Mouse (Mus musculus): Measurements from ENCODE around the gene Slc25a1. TPM values are rescaled to one million over a fixed set of nuclear protein-coding genes. Genes with fewer than 3 reads are reported as not detected.

Slc25a1 gene
- polyA plus RNA-seq, 1 experiment, result 99.4 TPM

- no peak overlapping the region for H3K4me3 ChIP-seq (ENCODE audit: low read depth, low read length)
- H3K36me3 ChIP-seq (ENCODE audit: control insufficient read depth, insufficient read depth, low read length, poor library complexity, severe bottlenecking), result no peaks in the 10 kb centered on the region
- no peaks in the 10 kb centered on the region for H3K4me1 ChIP-seq (ENCODE audit: control insufficient read depth, insufficient read depth, low read length)
- H3K9me3 ChIP-seq (replicated peaks; ENCODE audit: control insufficient read depth, insufficient read depth, low read length, poor library complexity, severe bottlenecking), result no peaks in the 10 kb centered on the region
- no peaks in the 10 kb centered on the region for H3K27me3 ChIP-seq (ENCODE audit: control insufficient read depth, insufficient read depth, low read length, poor library complexity, severe bottlenecking)
- no peak overlapping the region for H3K27ac ChIP-seq (ENCODE audit: insufficient read depth, low read length)
- H3K9ac ChIP-seq (ENCODE audit: low read depth, poor library complexity, severe bottlenecking), result no peak overlapping the region
- TF ChIP-seq CTCF (IDR thresholded peaks at IDR 0.05; ENCODE audit: low read depth, low read length), result no peak
- no peak for TF ChIP-seq EP300 (IDR thresholded peaks at IDR 0.05; ENCODE audit: insufficient read depth, low read depth, low read length)
- no peak for TF ChIP-seq POLR2A (IDR thresholded peaks at IDR 0.05; ENCODE audit: insufficient read depth, low read length)
These were observed 8.8 kb upstream of the Slc25a1 start for GRCm38 (mm10) chr16:17936776-17937175.

GRCm38 (mm10) chr16:17934445-17934910 lies 6.5 kb upstream of the Slc25a1 start:
- Histone ChIP-seq H3K9me3 (replicated peaks; ENCODE audit: control insufficient read depth, insufficient read depth, low read length, poor library complexity, severe bottlenecking) (no peaks in the 10 kb centered on the region), H3K36me3 (ENCODE audit: control insufficient read depth, insufficient read depth, low read length, poor library complexity, severe bottlenecking) (no peaks in the 10 kb centered on the region), H3K4me3 (ENCODE audit: low read depth, low read length) (no peak overlapping the region), H3K27me3 (ENCODE audit: control insufficient read depth, insufficient read depth, low read length, poor library complexity, severe bottlenecking) (no peaks in the 10 kb centered on the region), H3K27ac (ENCODE audit: insufficient read depth, low read length) (no peak overlapping the region), H3K4me1 (ENCODE audit: control insufficient read depth, insufficient read depth, low read length) (peaks cover 3% of the 10 kb centered on the region), H3K9ac (ENCODE audit: low read depth, poor library complexity, severe bottlenecking) (no peak overlapping the region)
- no peak for TF ChIP-seq CTCF (IDR thresholded peaks at IDR 0.05; ENCODE audit: low read depth, low read length)
- TF ChIP-seq POLR2A (IDR thresholded peaks at IDR 0.05; ENCODE audit: insufficient read depth, low read length), result no peak
- TF ChIP-seq EP300 (IDR thresholded peaks at IDR 0.05; ENCODE audit: insufficient read depth, low read depth, low read length), result no peak

GRCm38 (mm10) chr16:17933594-17934444 lies 5.8 kb upstream of the Slc25a1 start:
- Histone ChIP-seq H3K36me3 (ENCODE audit: control insufficient read depth, insufficient read depth, low read length, poor library complexity, severe bottlenecking) (no peaks in the 10 kb centered on the region), H3K4me3 (ENCODE audit: low read depth, low read length) (no peak overlapping the region), H3K27ac (ENCODE audit: insufficient read depth, low read length) (no peak overlapping the region), H3K9me3 (replicated peaks; ENCODE audit: control insufficient read depth, insufficient read depth, low read length, poor library complexity, severe bottlenecking) (no peaks in the 10 kb centered on the region), H3K27me3 (ENCODE audit: control insufficient read depth, insufficient read depth, low read length, poor library complexity, severe bottlenecking) (no peaks in the 10 kb centered on the region), H3K9ac (ENCODE audit: low read depth, poor library complexity, severe bottlenecking) (no peak overlapping the region), H3K4me1 (ENCODE audit: control insufficient read depth, insufficient read depth, low read length) (peaks cover 6% of the 10 kb centered on the region)
- no peak for TF ChIP-seq CTCF (IDR thresholded peaks at IDR 0.05; ENCODE audit: low read depth, low read length)
- TF ChIP-seq POLR2A (IDR thresholded peaks at IDR 0.05; ENCODE audit: insufficient read depth, low read length), result no peak
- no peak for TF ChIP-seq EP300 (IDR thresholded peaks at IDR 0.05; ENCODE audit: insufficient read depth, low read depth, low read length)

GRCm38 (mm10) chr16:17931906-17932460 lies 4.0 kb upstream of the Slc25a1 start:
- TF ChIP-seq EP300 (IDR thresholded peaks at IDR 0.05; ENCODE audit: insufficient read depth, low read depth, low read length) (no peak), CTCF (IDR thresholded peaks at IDR 0.05; ENCODE audit: low read depth, low read length) (no peak), POLR2A (IDR thresholded peaks at IDR 0.05; ENCODE audit: insufficient read depth, low read length) (no peak)
- peaks cover 6% of the 10 kb centered on the region for H3K4me1 ChIP-seq (ENCODE audit: control insufficient read depth, insufficient read depth, low read length)
- H3K4me3 ChIP-seq (ENCODE audit: low read depth, low read length), result no peak overlapping the region
- H3K9ac ChIP-seq (ENCODE audit: low read depth, poor library complexity, severe bottlenecking), result no peak overlapping the region
- H3K27me3 ChIP-seq (ENCODE audit: control insufficient read depth, insufficient read depth, low read length, poor library complexity, severe bottlenecking), result no peaks in the 10 kb centered on the region
- no peaks in the 10 kb centered on the region for H3K36me3 ChIP-seq (ENCODE audit: control insufficient read depth, insufficient read depth, low read length, poor library complexity, severe bottlenecking)
- no peaks in the 10 kb centered on the region for H3K9me3 ChIP-seq (replicated peaks; ENCODE audit: control insufficient read depth, insufficient read depth, low read length, poor library complexity, severe bottlenecking)
- no peak overlapping the region for H3K27ac ChIP-seq (ENCODE audit: insufficient read depth, low read length)

GRCm38 (mm10) chr16:17929631-17930030 lies 1.6 kb upstream of the Slc25a1 start:
- no peak overlapping the region for H3K4me3 ChIP-seq (ENCODE audit: low read depth, low read length)
- no peak overlapping the region for H3K9ac ChIP-seq (ENCODE audit: low read depth, poor library complexity, severe bottlenecking)
- peak overlapping the region; percentile 70 for H3K27ac ChIP-seq (ENCODE audit: insufficient read depth, low read length)
- TF ChIP-seq CTCF (IDR thresholded peaks at IDR 0.05; ENCODE audit: low read depth, low read length), result no peak
- TF ChIP-seq EP300 (IDR thresholded peaks at IDR 0.05; ENCODE audit: insufficient read depth, low read depth, low read length), result no peak
- no peak for TF ChIP-seq POLR2A (IDR thresholded peaks at IDR 0.05; ENCODE audit: insufficient read depth, low read length)
- no peaks in the 10 kb centered on the region for H3K9me3 ChIP-seq (replicated peaks; ENCODE audit: control insufficient read depth, insufficient read depth, low read length, poor library complexity, severe bottlenecking)
- peaks cover 9% of the 10 kb centered on the region for H3K36me3 ChIP-seq (ENCODE audit: control insufficient read depth, insufficient read depth, low read length, poor library complexity, severe bottlenecking)
- no peaks in the 10 kb centered on the region for H3K27me3 ChIP-seq (ENCODE audit: control insufficient read depth, insufficient read depth, low read length, poor library complexity, severe bottlenecking)
- peaks cover 6% of the 10 kb centered on the region for H3K4me1 ChIP-seq (ENCODE audit: control insufficient read depth, insufficient read depth, low read length)

GRCm38 (mm10) chr16:17929211-17929610 lies 1.2 kb upstream of the Slc25a1 start:
- peaks cover 9% of the 10 kb centered on the region for H3K36me3 ChIP-seq (ENCODE audit: control insufficient read depth, insufficient read depth, low read length, poor library complexity, severe bottlenecking)
- peaks cover 6% of the 10 kb centered on the region for H3K4me1 ChIP-seq (ENCODE audit: control insufficient read depth, insufficient read depth, low read length)
- H3K27ac ChIP-seq (ENCODE audit: insufficient read depth, low read length), result peak overlapping the region; percentile 70
- H3K9me3 ChIP-seq (replicated peaks; ENCODE audit: control insufficient read depth, insufficient read depth, low read length, poor library complexity, severe bottlenecking), result no peaks in the 10 kb centered on the region
- TF ChIP-seq EP300 (IDR thresholded peaks at IDR 0.05; ENCODE audit: insufficient read depth, low read depth, low read length), result peak; percentile 63; the same call in 1 of the 2 replicates
- TF ChIP-seq POLR2A (IDR thresholded peaks at IDR 0.05; ENCODE audit: insufficient read depth, low read length), result no peak
- TF ChIP-seq CTCF (IDR thresholded peaks at IDR 0.05; ENCODE audit: low read depth, low read length), result no peak
- no peak overlapping the region for H3K9ac ChIP-seq (ENCODE audit: low read depth, poor library complexity, severe bottlenecking)
- no peaks in the 10 kb centered on the region for H3K27me3 ChIP-seq (ENCODE audit: control insufficient read depth, insufficient read depth, low read length, poor library complexity, severe bottlenecking)
- H3K4me3 ChIP-seq (ENCODE audit: low read depth, low read length), result no peak overlapping the region

Measured in ES-Bruce4 (cell line).